Mouse (Mus musculus): Measurements from ENCODE around the gene Ppp2r5a.
"Not testable (repeated sequence)": the region's sequence is repeated elsewhere in the genome, so short reads cannot be mapped to it uniquely, and the experiment has no call there.

Gene Ppp2r5a

DNA sequence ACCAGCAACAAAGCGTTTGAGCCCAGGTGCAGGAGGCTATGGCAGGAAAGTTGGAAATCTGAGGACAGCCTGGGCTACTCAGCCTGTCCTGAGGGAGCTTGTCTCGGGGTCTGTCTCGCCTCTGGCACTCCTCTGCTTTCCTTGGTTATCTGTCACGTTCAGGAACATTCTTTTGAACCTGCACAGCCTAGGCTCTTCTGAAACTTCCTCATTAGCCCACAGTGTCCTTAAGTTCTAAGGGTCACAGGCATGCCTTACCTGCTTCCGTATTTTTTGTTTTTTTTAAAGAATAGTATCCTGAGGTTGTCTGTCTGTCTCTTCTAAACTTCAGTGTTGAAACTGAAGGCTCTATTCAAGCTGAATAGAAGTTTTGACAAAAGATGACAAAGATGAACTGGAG is at the start of gene Ppp2r5a:
TSS of gene Ppp2r5a (minus strand) at position 199 of the 400 bp plus-strand sequence.
- DNase-seq (ENCODE audit: low spot score) = no peak

DNA sequence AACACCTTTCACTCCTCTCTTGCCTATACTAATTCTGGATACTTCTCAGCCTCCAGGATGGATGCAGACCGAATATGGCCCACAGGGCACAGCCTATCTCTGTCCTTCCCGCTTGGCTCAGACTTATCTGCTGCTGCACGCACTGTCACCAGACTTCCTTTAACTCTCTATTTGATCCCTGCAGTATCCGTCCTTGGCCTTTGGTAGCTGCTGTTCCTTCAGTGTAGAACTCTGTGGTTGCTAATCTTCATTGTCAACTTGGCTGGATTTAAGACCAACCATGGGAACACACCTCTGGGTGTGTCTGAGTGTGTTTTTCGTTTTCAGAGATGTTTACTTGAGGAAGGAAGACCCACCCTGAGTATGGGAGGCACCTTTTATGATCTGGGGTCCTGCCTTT is 47.5 kb upstream of the Ppp2r5a start:
- DNase-seq (ENCODE audit: low spot score) = no peak

GRCm38 (mm10) chr1:191449537-191449936 is 46.5 kb upstream of the Ppp2r5a start:
- DNase-seq (ENCODE audit: low spot score) = no peak

DNA sequence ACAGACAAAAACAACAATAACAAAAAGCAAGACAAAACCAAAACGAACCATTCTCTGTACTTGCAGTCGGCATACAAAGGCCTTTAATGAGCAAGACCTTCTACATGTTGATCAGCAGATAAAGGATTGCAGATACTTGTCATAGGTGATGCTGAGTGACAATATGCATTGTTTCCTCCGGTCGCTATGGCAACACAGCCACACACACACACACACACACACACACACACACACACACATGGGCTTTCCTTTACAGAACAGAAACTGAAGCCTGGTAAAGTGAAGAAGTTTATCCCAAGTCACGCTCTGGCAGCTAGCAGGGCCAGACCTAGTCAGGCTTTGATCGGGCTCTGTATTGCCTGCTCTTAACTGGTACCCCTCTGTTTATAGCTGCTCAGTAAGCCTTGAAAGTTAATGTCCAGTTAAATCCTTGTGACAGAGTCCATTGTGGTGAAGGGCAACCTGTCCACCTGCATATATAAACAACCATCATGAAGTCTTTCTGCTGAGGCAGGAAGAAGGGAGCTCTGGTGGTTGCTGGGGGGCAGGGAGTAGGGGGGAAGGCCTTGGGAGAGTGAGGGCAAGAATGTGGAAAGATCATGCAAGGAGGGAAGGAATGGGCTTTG is 44.4 kb upstream of the Ppp2r5a start:
- DNase-seq (ENCODE audit: low spot score) = peak; percentile 31

GRCm38 (mm10) chr1:191446307-191446706 is 43.2 kb upstream of the Ppp2r5a start:
- no peak for DNase-seq (ENCODE audit: low spot score)

- DNase-seq (ENCODE audit: low spot score) = no peak
Measured at GRCm38 (mm10) chr1:191445831-191446258, 42.8 kb upstream of the Ppp2r5a start.

DNA sequence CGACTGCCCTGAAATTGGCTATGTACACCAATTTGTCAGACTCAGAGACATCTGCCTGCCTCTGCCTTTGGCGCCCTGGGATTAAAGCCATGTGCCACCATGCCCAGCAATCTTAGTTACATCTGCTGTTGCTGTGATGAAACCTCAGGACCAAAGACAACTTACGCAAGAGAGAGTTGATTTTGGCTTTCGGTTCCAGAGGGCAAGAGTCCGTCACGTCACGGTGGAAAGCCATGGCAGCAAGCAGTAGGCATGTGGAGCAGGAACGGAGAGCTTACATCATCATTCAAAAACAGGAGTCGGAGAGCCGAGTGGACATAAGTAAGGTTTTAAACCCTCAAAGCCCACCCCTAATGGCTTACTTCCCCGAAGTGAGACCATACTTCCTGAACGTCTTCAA is 42.3 kb upstream of the Ppp2r5a start:
- DNase-seq (ENCODE audit: low spot score) = no peak

DNA sequence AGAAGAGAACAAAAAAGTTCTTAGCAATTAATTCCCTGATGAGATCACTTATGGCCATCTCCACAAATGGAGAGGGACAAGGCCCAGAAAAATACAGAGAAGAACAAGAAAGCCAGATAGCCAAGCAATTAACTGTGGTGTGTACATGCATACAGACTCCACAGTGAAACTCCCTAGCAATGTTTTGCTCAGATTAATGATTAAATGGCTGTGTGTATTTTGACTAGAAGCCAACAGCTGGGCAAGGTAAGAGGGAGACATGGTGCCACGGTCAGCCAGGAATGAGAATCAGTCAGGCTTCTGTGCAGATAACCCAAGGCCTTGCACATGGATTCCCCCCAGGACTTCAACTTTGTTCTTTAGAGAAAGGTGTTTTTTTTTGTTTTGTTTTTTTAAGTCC is 41.4 kb upstream of the Ppp2r5a start:
- no peak for DNase-seq (ENCODE audit: low spot score)

GRCm38 (mm10) chr1:191439011-191439410 is 35.9 kb upstream of the Ppp2r5a start:
- DNase-seq (ENCODE audit: low spot score) = no peak

GRCm38 (mm10) chr1:191438546-191438945 is 35.5 kb upstream of the Ppp2r5a start:
- DNase-seq (ENCODE audit: low spot score) = no peak

DNA sequence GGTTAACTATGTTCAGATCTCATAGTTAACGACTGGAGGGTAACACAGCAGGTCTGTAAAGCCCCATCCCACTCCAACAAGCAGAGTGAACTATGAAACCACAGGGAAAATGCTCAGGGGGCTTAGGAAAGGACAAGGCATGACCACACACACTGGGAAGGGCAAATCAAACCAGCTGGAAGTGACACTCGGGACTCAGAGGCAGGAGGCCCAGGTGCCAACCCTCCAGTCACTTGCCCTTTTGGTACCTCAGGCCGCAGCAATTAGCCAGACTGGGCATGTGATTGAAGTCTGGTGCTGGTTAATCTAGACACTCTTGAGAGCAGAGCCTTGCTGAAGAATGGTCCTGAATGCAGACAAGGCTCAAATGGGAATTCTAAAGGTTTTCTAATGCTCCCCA is 33.6 kb upstream of the Ppp2r5a start:
- no peak for DNase-seq (ENCODE audit: low spot score)

GRCm38 (mm10) chr1:191435359-191435758 is 32.3 kb upstream of the Ppp2r5a start:
- DNase-seq (ENCODE audit: low spot score) = peak; percentile 19

GRCm38 (mm10) chr1:191432531-191432930 is 29.5 kb upstream of the Ppp2r5a start:
- no peak for DNase-seq (ENCODE audit: low spot score)

DNA sequence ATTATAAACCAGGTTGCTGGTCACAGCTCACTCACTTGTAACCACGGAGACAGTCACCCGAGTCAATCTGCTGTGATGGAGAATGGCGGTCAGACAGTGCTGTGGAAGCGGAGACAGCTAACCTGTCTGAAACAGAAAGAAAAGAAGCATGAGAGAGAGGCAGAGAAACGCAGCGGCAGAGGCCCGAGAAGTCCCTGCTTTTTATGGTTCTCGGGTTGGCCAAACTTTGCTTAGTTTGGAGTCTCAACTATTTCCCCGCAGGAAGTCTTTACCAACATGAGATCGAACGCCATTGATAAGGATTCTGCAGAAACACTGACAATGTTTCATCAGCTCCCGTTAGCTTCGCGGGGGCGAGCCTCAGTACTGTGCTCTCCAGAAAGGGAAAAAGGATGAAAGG is 29.0 kb upstream of the Ppp2r5a start:
- DNase-seq (ENCODE audit: low spot score) = no peak

DNA sequence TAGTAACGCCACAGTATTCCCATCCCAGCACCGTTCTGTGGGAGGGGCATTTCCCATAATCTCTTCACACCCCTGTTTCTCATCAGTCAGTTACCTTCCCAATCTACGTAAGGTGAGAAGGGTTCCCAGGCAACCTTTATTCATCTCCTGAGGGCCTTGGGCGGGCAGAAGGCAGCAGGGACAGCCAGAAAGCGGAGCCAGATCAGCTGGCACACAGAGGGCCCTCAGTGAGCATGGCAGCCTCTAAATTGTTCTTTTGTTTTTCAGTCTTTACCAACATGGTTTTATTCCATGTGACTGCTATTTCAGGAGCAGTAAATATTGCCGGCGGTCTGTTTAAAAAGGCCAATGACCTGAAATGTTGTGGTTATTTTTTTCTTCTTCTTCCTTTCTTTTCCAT is 27.0 kb upstream of the Ppp2r5a start:
- DNase-seq (ENCODE audit: low spot score) = no peak

GRCm38 (mm10) chr1:191425884-191426283 is 22.8 kb upstream of the Ppp2r5a start:
- DNase-seq (ENCODE audit: low spot score) = no peak

DNA sequence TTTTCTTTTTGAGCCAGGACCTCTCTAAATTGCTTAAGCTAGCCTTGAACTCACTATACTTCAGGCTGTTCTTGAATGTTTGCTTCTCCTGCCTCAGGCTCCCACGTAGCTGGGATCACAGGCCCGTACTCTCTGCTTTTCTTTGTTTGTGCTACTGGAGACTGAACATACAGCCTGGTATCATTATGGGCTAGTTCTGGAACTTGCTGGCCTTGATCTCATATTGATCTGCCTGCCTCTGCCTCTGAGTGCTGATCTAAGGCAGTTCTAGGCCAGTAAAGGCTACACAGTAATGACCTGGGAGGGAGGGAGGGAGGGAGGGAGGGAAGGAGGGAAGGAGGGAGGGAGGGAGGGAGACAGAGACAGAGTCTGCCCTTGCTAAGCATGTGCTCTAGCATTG is 20.1 kb upstream of the Ppp2r5a start:
- DNase-seq (ENCODE audit: low spot score) = no peak

DNA sequence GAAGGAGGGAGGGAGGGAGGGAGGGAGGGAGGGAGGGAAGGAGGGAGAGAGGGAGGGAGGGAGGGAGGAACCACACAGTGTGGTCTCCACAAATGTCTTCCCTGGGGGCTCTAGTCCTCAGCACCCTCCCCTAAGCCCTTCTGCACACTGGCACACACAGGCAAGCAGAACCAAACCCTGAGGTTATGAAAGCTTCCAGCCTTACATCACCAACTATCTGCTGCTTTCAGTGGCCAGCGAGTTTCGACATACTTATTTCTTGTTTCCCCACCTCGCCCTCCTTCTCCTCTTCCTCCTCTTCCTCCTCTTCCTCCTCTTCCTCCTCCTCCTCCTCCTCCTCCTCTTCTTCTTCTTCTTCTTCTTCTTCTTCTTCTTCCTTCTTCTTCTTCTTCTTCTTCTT is 19.6 kb upstream of the Ppp2r5a start:
- not testable (repeated sequence) for DNase-seq (ENCODE audit: low spot score)

DNA sequence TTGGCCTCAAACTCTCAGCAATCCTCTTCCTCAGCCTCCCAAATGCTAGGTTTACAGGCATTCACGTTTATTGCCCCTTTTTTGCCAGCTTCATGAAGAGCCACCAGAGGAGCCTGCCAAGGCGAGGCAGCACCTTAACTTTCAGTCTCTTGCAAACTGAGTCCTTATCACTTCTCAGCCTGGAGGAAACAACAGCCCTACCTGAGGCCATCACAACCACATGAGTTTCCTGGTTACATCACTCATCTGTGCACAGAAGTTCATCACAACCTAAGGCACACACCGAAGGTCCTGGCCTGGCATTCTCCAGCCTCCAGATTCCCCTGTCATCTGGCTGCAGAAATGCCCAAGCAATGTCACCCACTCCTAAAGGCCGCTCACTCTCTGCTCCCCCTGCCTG is 19.1 kb upstream of the Ppp2r5a start:
- no peak for DNase-seq (ENCODE audit: low spot score)

GRCm38 (mm10) chr1:191421426-191421999 is 18.4 kb upstream of the Ppp2r5a start:
- no peak for DNase-seq (ENCODE audit: low spot score)

DNA sequence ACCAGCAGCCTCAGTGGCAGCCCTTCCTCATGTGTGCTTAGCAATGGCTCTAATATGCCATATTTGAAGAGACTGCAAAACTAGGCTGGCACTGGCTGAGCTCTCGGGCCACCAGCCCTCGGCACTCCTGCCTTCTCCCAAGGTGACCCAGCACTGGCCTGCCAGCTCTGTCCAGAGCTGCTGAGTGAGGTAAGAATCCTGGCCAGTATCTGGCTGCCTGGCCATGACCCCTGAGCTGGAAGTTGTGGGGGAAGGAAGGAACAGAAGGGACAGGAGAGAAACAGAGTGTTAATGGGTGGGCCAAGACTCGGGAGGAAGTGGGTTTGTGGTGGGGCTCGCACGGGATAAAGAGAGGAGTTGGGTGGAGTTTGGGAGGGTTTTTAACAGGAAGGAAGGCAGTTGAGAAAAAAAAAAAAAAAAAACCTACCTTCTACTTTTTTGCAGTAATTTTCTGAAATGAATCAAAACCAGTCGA is 17.9 kb upstream of the Ppp2r5a start:
- no peak for DNase-seq (ENCODE audit: low spot score)

DNA sequence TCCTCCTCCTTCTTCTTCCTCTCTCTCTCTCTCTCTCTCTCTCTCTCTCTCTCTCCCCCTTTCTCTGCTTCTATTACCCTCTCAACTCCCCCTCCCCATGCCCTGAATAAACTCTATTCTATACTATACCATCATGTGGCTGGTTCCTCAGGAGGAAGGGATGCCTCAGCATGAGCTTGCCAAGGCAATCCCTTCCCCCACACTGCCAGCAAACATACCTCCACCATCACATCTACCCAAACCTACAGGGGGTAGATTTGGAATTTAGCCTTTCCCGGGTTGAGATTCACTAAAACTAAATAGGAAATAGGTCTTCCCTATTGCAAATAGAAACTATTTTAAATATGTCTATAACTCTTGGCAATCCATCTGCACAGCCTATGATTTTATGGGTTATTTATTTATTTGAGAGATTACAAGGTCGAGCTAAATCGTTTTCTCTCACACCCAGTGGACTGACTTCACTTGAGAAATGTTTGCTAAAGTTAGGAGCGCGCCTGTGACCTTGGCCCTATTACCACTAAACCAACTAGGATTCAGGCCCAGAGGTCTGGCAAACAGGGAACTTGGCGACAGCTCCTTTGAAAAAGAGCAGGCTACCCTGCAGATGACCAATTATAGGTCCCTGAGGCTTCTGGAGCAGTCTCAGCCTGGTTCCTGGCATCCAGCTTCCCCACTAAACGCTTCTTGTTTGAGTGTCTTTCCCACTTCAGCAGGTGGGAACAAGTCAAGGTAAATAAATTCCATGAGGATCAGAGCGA is 17.1 kb upstream of the Ppp2r5a start:
- DNase-seq (ENCODE audit: low spot score) = no peak

- no peak for DNase-seq (ENCODE audit: low spot score)
Measured at GRCm38 (mm10) chr1:191419421-191419820, 16.3 kb upstream of the Ppp2r5a start.

Measured in retina, embryonic 14.5 days (tissue).